Mouse (Mus musculus) intestine, postnatal 0 days (tissue): ENCODE data around the gene Asap3. TPM values are rescaled to one million over a fixed set of nuclear protein-coding genes. Genes with fewer than 3 reads are reported as not detected.

ENCODE experiments used
- ATAC-seq: fragments of 200-750 bp; cut with Nextera tagmentation; 2 replicates; pipeline ENCODE4 v1.8.0; 2017; ENCODE audit warnings: mild to moderate bottlenecking, moderate TSS enrichment, moderate library complexity
- H3K27ac ChIP-seq: fragments of 300-500 bp; sonication (generic); 2 replicates; pipeline ENCODE4 v1.5.1; 2014; ENCODE audit warnings: mild to moderate bottlenecking, low read depth, low read length, moderate library complexity
- H3K27me3 ChIP-seq: fragments of 300-500 bp; sonication (generic); replicated peaks from 2 replicates; pipeline ENCODE4 v1.6.1; 2014; ENCODE audit warnings: low read length, mixed read lengths; ENCODE audit not compliant: control insufficient read depth, insufficient read depth
- H3K36me3 ChIP-seq: fragments of 300-500 bp; sonication (generic); 2 replicates; pipeline ENCODE4 v1.6.1; 2014; ENCODE audit warnings: mild to moderate bottlenecking, moderate library complexity; ENCODE audit not compliant: control insufficient read depth, insufficient read depth
- H3K4me1 ChIP-seq: fragments of 300-500 bp; sonication (generic); replicated peaks from 2 replicates; pipeline ENCODE4 v1.6.1; 2014; ENCODE audit warnings: antibody characterized with exemption, low read length, mixed read lengths; ENCODE audit not compliant: control insufficient read depth, insufficient read depth
- H3K4me2 ChIP-seq: fragments of 300-500 bp; sonication (generic); replicated peaks from 2 replicates; pipeline ENCODE4 v1.6.1; 2014; ENCODE audit warnings: low read depth, mild to moderate bottlenecking, moderate library complexity
- H3K4me3 ChIP-seq: fragments of 300-500 bp; sonication (generic); 2 replicates; pipeline ENCODE4 v1.5.1; 2014; ENCODE audit warnings: low read depth, low read length
- H3K9ac ChIP-seq: fragments of 300-500 bp; sonication (generic); 2 replicates; pipeline ENCODE4 v1.6.1; 2014; ENCODE audit warnings: mild to moderate bottlenecking, low read depth, low read length
- H3K9me3 ChIP-seq: fragments of 300-500 bp; sonication (generic); 2 replicates; pipeline ENCODE4 v1.6.1; 2016; ENCODE audit warnings: mixed run types; ENCODE audit not compliant: control insufficient read depth
- CTCF ChIP-seq: sonication (generic); IDR thresholded peaks from 2 replicates; pipeline ENCODE4 v1.5.1; 2016; ENCODE audit warnings: low read depth, mild to moderate bottlenecking, control low read depth, antibody characterized with exemption, moderate library complexity
- WGBS: fragments of 180-500 bp; shearing (Covaris S2); extraction: QIAGEN DNeasy Blood & Tissue Kit; methylation state at CpG from one replicate; pipeline ENCODE4 v1.1.7; 2014; 5-methylcytosine and 5-hydroxymethylcytosine counted together
- polyA plus RNA-seq: library from polyadenylated mRNA; unstranded; fragments of >200 nt; fragmentation: Nextera tagmentation; extraction: Ambion mirVana; gene quantifications from 2 replicates; pipeline ENCODE4 v1.2.1, GENCODE M21; 2015

Gene Asap3
- 0.95 and 1.1 TPM in 2 replicates for polyA plus RNA-seq

GRCm38 (mm10) chr4:136206033-136206893 lies at the start of gene Asap3:
Gene Asap3, plus strand, starts transcription at chr4:136206365.
- under 1% methylated on average over 49 of the region's 54 CpGs for WGBS
- TF ChIP-seq CTCF: peak; percentile 50; the same call in 1 of the 2 replicates
- peak; percentile 80 for ATAC-seq
- peak within 1 kb of the TSS; percentile 83 for H3K4me2 ChIP-seq
- H3K27me3 ChIP-seq: no peaks in the 10 kb centered on the region
- H3K9ac ChIP-seq: peak within 1 kb of the TSS; percentile 41; the same call in 1 of the 2 replicates
- peaks cover 6% of the 10 kb centered on the region; the same call in 1 of the 2 replicates for H3K4me1 ChIP-seq
- no peak within 1 kb of the TSS for H3K27ac ChIP-seq
- H3K9me3 ChIP-seq: no peaks in the 10 kb centered on the region
- no peaks in the 10 kb centered on the region for H3K36me3 ChIP-seq
- peak within 1 kb of the TSS; percentile 51 for H3K4me3 ChIP-seq

- H3K4me1 ChIP-seq: no peaks in the 10 kb centered on the region
- no peak overlapping the region for H3K9ac ChIP-seq
- no peak overlapping the region for H3K27ac ChIP-seq
- H3K27me3 ChIP-seq: no peaks in the 10 kb centered on the region
- 74% methylated on average over 6 of the region's 6 CpGs for WGBS
- H3K9me3 ChIP-seq: no peaks in the 10 kb centered on the region
- TF ChIP-seq CTCF: peak; percentile 49; the same call in 1 of the 2 replicates
- H3K4me3 ChIP-seq: no peak overlapping the region
- H3K4me2 ChIP-seq: no peak overlapping the region
- no peaks in the 10 kb centered on the region for H3K36me3 ChIP-seq
- no peak for ATAC-seq
These were observed 47.7 kb upstream of the Asap3 start for GRCm38 (mm10) chr4:136158498-136158897.

- no peaks in the 10 kb centered on the region for H3K36me3 ChIP-seq
- H3K4me1 ChIP-seq: no peaks in the 10 kb centered on the region
- peak; percentile 49 for ATAC-seq
- no peaks in the 10 kb centered on the region for H3K27me3 ChIP-seq
- no peak overlapping the region for H3K27ac ChIP-seq
- no peak overlapping the region for H3K9ac ChIP-seq
- no peaks in the 10 kb centered on the region for H3K9me3 ChIP-seq
- TF ChIP-seq CTCF: peak; percentile 97
- H3K4me3 ChIP-seq: no peak overlapping the region
- no peak overlapping the region for H3K4me2 ChIP-seq
- WGBS: 18% methylated on average over 5 of the region's 5 CpGs
These were observed 46.3 kb upstream of the Asap3 start for GRCm38 (mm10) chr4:136159802-136160397.

- H3K4me1 ChIP-seq: no peaks in the 10 kb centered on the region
- no peaks in the 10 kb centered on the region for H3K36me3 ChIP-seq
- 2% methylated on average over 11 of the region's 11 CpGs for WGBS
- H3K27me3 ChIP-seq: no peaks in the 10 kb centered on the region
- peak; percentile 57; the same call in 1 of the 2 replicates for ATAC-seq
- no peak overlapping the region for H3K9ac ChIP-seq
- no peak overlapping the region for H3K4me2 ChIP-seq
- H3K27ac ChIP-seq: no peak overlapping the region
- no peaks in the 10 kb centered on the region for H3K9me3 ChIP-seq
- TF ChIP-seq CTCF: peak; percentile 99
- no peak overlapping the region for H3K4me3 ChIP-seq
These were observed 42.7 kb upstream of the Asap3 start for GRCm38 (mm10) chr4:136163448-136163847.

- Histone ChIP-seq H3K27me3 (no peaks in the 10 kb centered on the region), H3K36me3 (no peaks in the 10 kb centered on the region), H3K4me1 (no peaks in the 10 kb centered on the region), H3K9ac (no peak overlapping the region), H3K4me2 (no peak overlapping the region), H3K4me3 (no peak overlapping the region), H3K27ac (no peak overlapping the region), H3K9me3 (no peaks in the 10 kb centered on the region)
- WGBS: 83% methylated on average over 8 of the region's 8 CpGs
- no peak for TF ChIP-seq CTCF
- no peak for ATAC-seq
These were observed 41.2 kb upstream of the Asap3 start for GRCm38 (mm10) chr4:136164981-136165380.

GRCm38 (mm10) chr4:136167701-136168100 lies 38.5 kb upstream of the Asap3 start:
- Histone ChIP-seq H3K36me3 (no peaks in the 10 kb centered on the region), H3K27me3 (no peaks in the 10 kb centered on the region), H3K9me3 (no peaks in the 10 kb centered on the region), H3K4me2 (no peak overlapping the region), H3K4me3 (no peak overlapping the region), H3K4me1 (no peaks in the 10 kb centered on the region), H3K27ac (no peak overlapping the region), H3K9ac (no peak overlapping the region)
- ATAC-seq: no peak
- WGBS: 72% methylated on average over 3 of the region's 3 CpGs
- TF ChIP-seq CTCF: no peak
